Mouse (Mus musculus) neutrophil, adult 5-6 weeks (primary cell): ENCODE results near the gene Lyrm7. TPM values are rescaled to one million over a fixed set of nuclear protein-coding genes. Genes with fewer than 3 reads are reported as not detected.

Source experiments
- ATAC-seq: fragments of 151-379, 151-347 bp; 2 replicates; pipeline ENCODE4 v1.8.0; 2017; ENCODE audit warnings: mild to moderate bottlenecking, moderate TSS enrichment; ENCODE audit not compliant: insufficient number of reproducible peaks, poor library complexity, low FRiP score, severe bottlenecking; ENCODE audit errors: extremely low read depth
- total RNA-seq: library from RNA; stranded (forward); fragments of 200-1000 nt; gene quantifications from 2 replicates; pipeline ENCODE4 v1.2.3, GENCODE M21; 2017

Lyrm7 gene
- total RNA-seq, 1 experiment from 2014 or later = 9.2 TPM

GRCm38 (mm10) chr11:54778131-54778844, 82.4 kb downstream of the Lyrm7 start:
- ATAC-seq = no peak

- no peak for ATAC-seq
Observed at GRCm38 (mm10) chr11:54777387-54778130, 83.2 kb downstream of the Lyrm7 start.

Other genes starting within 250 kb of the Lyrm7 start
- gene Cdc42se2, start 73.2 kb downstream of the Lyrm7 start, total RNA-seq = 167 and 174 TPM in 2 replicates
- gene Hint1, start 5.5 kb upstream of the Lyrm7 start, total RNA-seq = 104 and 136 TPM in 2 replicates
- not detected in 2 replicates for gene Gpx3, start 41.5 kb upstream of the Lyrm7 start, total RNA-seq
- gene Tnip1, start 102.0 kb upstream of the Lyrm7 start, total RNA-seq = 54.1 and 58.2 TPM in 2 replicates
- gene Anxa6, start 172.5 kb upstream of the Lyrm7 start, total RNA-seq = 177 and 181 TPM in 2 replicates
- 30.4 and 33.2 TPM in 2 replicates for gene Ccdc69, start 217.2 kb upstream of the Lyrm7 start, total RNA-seq
- gene Gm2a, start 237.2 kb upstream of the Lyrm7 start, total RNA-seq = 154 and 160 TPM in 2 replicates